Mouse (Mus musculus) bone marrow, adult 2 months (tissue): Measurements from ENCODE around the gene Rpl26.

Experiments used
- CTCF ChIP-seq: fragments of 200-500 bp; IDR thresholded peaks from 2 replicates; pipeline ENCODE4 v1.5.1; 2011; ENCODE audit warnings: low read length, control low read depth; ENCODE audit not compliant: control insufficient read depth, insufficient read depth
- POLR2A ChIP-seq: fragments of 200-500 bp; IDR thresholded peaks from 2 replicates; pipeline ENCODE4 v1.6.1; 2011; ENCODE audit warnings: low read depth, mild to moderate bottlenecking, control low read depth, low read length, borderline replicate concordance; ENCODE audit not compliant: control insufficient read depth

DNA sequence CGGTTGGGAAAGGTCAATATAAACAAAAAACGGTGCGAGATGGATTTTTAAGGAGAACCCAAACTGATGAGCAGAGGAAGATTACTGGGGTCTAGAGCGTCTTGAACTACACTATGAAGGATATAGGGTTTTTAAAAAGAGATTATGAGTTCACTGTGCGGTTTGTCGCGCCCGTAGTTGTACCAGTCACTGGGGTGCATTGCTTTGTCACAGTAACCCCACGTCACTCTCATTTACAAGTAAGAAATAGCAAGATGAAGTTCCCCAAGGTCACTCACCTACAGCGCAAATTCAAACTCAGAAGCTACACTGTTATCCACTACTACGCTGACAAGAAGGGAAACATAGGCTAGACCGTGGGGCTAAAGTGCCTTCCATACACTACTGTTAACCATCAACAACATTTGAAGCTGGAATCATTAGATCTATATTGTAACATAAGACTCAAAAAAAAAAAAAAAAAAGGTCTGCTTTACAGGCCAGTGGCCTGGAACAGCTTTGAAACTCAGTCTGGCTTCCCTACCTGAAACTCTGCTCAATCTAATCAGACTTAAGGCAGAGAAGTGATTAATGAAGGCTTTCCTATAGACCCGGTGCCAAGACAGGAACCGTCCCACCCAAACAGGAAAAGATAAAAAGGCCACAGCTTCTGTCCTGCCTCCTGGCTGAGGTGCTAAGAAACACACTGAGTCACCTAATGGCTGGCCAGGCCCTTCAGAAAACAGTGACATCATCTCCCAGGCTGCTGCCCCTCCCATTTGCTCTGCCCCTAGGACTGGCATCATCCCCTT is 47.6 kb upstream of the Rpl26 start:
- TF ChIP-seq POLR2A (no peak), CTCF (no peak)
